Mouse (Mus musculus) T-helper 2 cell (primary cell): ENCODE measurements at regions not wholly inside any gene's neighbourhood (a gene's known extent, or its start where the extent isn't known, plus 50 kb on each side); places are given as distances from the start of the nearest gene placed in this dataset.

ENCODE experiments used
- in situ Hi-C: fragments of 300-600 bp; cut with MboI, MseI; formaldehyde crosslinking; loops from one replicate; pipeline ENCODE4 v1.15.1; 2025; ENCODE audit warnings: high pct_unique_total_duplicates

- in situ Hi-C loops: no loop called here
These were observed 289.4 kb downstream of the Tox3 start for GRCm38 (mm10) chr8:90058631-90059166.

DNA sequence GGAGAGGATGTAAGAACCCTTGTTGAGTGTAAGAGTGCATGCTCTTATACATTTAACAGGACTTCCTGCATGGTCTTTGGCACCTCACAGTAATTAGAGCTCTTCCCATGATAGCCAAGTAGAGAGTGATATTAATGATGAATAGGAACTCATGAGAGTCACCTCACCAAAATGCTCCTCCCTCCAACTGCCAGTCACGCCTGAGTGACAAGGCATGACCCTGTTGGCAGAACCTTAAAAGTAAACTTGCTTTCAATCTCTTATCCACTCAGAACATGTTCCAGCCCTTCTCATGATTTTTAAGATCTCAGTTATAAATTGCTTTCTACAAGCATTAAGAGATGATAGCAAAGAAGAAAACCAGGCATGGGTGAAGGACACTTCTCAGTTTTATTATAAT, 291.8 kb downstream of the Tox3 start:
- in situ Hi-C loops: no loop called here

DNA sequence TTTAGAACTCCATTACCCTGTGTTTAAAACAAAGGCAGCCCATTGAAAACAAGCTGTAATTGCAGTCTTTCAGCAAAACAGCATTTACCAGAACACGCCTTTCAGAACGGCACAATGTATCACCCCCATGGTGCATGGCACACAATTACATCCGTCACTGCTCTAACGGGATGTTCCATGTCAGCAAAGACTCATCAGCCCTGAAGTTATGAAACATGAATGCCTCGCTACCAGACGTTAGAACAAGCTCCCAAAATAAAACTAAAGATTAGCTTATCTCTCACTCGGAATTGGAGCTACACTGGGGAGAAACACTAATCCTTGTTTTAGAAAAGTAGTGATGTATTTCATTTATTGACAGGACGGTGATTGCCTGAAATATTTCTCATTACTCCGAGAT, 301.4 kb downstream of the Tox3 start:
- in situ Hi-C loops: no loop called here

DNA sequence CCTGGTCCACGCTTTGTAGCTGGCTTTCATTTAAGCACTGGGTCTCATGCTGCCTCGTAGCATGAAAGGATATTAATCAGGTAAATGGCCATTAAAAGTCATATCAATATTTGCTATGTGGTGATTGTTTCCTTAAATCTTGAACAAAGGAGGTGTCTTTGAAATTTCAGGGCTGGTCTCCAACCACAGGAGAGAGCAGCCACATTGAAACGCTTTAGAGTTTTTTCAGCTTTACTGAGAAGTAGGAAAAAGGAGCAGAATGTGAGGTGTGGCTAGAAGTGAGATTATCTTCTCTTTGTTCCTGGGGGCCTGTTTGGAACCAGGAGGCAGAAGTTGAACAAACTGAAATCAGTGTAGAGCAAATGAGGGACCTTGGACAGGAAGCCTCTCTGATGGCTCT, 311.7 kb downstream of the Tox3 start:
- in situ Hi-C loops: no loop called here

DNA sequence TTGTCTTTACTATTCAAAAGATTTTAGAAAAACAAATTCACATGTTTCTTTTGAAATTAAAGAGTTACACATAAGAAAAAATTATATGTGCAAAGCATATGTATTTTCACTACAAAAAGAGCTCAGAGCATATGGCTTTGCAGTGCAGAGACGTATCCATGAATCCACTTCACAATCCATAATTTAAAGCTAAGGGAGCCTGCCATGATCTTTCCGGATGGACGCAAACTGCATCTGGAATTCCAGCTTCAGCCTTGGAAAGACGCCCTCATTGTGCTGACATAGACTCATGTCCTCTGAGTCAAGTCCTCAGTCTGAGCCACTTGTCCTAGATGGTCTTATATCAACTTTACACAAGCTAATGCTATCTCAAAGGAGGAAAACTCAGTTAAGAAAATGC, 315.6 kb downstream of the Tox3 start:
- in situ Hi-C loops: no loop called here

DNA sequence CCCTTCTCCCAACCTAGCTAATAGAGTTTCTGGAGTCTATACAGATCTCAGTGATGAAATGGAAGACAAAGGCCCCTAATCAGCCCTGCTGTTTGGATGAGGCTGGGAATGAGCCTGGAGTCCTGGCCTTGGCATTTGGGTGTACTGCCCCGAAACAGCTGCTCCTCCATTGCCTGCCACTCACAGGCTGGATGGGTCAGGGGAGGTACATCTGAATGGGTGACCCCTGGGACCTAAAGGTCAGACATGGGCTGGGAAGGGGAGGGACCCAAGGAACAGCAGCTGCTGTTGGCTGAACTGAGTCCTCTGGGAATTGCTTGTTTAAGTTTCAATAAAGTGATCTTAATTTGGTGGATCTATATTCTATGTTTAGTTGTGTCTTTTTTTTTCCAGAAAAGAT, 316.9 kb downstream of the Tox3 start:
- in situ Hi-C loops: no loop called here

DNA sequence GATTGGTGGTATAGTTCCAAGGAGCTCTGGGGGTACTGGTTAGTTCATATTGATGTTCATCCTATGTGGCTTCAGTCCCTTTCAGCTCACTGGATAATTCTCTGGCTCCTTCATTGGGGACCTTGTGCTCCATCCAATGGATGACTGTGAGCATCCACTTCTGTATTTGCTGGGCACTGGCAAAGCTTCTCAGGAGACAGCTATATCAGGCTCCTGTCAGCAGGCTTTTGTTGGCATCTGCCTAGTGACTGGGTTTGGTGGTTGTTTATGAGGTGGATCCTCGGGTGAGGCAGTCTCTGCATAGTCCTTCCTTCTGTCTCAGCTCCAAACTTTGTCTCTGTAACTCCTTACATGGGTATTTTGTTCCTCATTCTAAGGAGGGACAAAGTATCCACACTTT, 330.2 kb downstream of the Tox3 start:
- in situ Hi-C loops: loop anchor here (25.0 kb wide), 1 partner anchor 1019 kb away; no protein-coding TSS in a partner anchor

DNA sequence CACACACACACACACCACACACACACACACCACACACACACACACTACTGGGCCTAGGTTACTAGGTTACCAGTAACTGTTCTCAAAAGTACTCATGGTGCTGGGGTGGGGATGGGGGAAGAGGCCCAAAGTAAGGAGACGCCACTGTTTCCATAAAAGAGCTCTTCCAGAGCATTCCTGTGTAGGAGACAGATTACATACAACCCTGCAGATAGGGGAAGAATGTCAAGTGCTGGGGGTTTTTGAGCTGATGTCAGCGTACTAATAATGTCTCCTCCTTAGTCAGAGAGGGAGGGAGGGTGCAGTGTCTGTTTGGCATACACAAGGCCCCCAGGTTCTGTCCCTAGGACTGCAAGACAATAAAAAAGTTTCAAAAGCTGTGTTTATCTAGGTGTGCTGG, 334.4 kb downstream of the Tox3 start:
- in situ Hi-C loops: loop anchor here (25.0 kb wide), 1 partner anchor 1024 kb away; no protein-coding TSS in a partner anchor

- in situ Hi-C loops: loop anchor here (25.0 kb wide), 1 partner anchor 1025 kb away; no protein-coding TSS in a partner anchor
These were observed 336.3 kb downstream of the Tox3 start for GRCm38 (mm10) chr8:90011682-90012409.

DNA sequence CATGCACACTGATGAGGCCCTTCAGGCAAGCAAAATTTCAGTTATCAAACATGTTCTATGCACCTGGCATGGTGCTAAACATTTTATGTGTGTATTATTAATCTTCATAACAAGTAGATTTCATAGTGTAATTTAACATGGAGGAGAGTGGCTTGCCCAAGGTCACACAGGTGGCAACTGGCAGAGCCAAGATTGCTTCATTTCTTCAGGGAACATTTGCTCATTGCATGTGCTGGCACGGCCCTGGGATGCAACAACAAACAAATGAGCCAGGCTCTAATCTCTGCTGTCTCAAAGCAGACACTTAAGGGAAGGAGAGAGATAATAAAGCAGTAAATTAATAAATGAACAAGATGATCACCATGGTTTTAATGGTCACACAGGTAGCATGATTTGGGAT, 338.7 kb downstream of the Tox3 start:
- in situ Hi-C loops: loop anchor here (5.0 to 25.0 kb wide), 2 partner anchors 788 to 1028 kb away; no protein-coding TSS in a partner anchor

GRCm38 (mm10) chr8:90000899-90001640, 347.1 kb downstream of the Tox3 start:
- in situ Hi-C loops: loop anchor here (25.0 kb wide), 1 partner anchor 1036 kb away; no protein-coding TSS in a partner anchor

- in situ Hi-C loops: no loop called here
These were observed 354.4 kb downstream of the Tox3 start for GRCm38 (mm10) chr8:89993743-89994142.

- in situ Hi-C loops: no loop called here
These were observed 364.3 kb downstream of the Tox3 start for GRCm38 (mm10) chr8:89983859-89984258.

GRCm38 (mm10) chr8:89982551-89982950, 365.6 kb downstream of the Tox3 start:
- in situ Hi-C loops: no loop called here

DNA sequence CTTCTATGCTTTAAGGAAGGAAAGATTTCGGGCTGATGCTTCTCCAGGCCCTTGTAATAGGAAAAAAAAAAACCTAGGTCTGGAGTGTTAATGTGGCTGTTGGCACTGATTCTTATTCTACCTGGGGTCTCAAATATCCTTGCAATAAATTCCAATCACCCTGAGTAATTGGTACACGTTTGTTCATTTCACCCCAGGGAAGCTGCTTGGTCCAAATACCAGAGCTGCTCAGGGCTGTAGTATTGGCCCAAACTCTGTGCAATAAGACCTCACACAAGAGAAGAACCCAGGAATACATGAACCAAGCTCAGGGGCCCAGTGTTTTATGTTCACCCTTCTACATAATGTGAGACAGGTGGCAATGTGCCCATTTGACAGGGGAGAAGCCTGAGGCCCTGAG, 366.8 kb downstream of the Tox3 start:
- in situ Hi-C loops: no loop called here

- in situ Hi-C loops: no loop called here
These were observed 367.7 kb downstream of the Tox3 start for GRCm38 (mm10) chr8:89980441-89980840.

DNA sequence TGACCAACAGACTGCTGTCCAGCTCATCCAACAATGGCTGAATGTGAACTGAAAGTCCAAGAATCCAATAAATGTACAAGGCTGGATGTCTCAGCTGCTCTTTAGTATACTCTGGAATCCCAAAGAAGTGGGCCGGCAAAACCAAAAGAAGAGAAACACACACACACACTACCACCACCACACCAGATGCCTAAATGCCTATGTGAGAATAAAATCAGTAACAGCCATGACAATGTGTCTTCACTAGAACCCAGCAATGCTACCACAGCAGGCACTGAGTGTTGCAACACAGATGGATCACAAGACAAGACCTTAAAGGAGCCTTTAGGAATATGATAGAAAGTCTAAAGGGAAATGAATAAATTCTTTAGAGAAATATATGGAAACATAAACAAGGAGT, 385.3 kb downstream of the Tox3 start:
- in situ Hi-C loops: no loop called here

- in situ Hi-C loops: no loop called here
These were observed 390.7 kb downstream of the Tox3 start for GRCm38 (mm10) chr8:89957486-89957885.

DNA sequence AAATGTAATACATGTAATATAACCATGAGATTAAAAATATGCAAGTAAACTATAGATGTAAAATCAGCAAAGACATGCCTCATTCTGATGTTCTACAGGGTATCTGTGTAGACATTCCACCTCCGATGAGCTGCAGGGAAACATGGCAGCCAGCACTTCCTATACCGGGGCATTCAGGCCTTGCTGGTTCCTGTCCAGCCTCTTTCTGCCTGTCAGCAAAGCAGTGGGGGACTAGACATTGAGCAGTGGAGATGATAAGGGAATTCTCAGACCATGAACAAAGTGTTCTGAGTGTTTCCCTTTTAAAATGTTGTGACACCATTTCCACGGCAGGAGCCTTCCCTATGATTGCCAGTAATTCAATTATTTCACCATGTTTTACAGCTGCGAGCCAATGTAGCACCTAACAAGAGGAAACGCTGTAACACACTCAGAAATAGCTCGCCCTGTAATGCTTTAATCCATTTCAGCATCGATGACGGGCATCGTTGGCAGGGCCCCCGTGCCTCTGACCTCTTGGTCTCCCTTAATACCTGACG, 391.6 kb downstream of the Tox3 start:
- in situ Hi-C loops: no loop called here

DNA sequence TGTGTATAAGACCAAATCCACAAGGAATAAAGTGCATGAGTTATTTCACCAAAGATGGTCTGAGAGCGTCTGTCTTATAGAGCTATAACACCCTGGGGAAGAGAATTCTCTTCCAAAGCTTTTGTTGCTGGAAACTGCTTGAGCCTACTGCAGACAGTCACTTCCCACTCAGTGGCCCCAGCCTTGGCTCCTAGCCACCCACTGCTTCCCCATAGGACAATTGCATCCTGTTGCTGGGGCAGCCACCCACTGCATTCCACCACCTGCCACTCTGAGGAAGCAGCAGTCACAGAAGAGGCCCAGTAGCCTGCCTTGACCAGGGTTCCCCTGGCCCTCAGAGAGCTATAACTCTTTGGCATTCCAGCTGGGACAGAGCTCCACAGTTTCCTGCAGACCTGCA, 409.3 kb downstream of the Tox3 start:
- in situ Hi-C loops: no loop called here

GRCm38 (mm10) chr8:89934521-89934920, 413.6 kb downstream of the Tox3 start:
- in situ Hi-C loops: no loop called here

DNA sequence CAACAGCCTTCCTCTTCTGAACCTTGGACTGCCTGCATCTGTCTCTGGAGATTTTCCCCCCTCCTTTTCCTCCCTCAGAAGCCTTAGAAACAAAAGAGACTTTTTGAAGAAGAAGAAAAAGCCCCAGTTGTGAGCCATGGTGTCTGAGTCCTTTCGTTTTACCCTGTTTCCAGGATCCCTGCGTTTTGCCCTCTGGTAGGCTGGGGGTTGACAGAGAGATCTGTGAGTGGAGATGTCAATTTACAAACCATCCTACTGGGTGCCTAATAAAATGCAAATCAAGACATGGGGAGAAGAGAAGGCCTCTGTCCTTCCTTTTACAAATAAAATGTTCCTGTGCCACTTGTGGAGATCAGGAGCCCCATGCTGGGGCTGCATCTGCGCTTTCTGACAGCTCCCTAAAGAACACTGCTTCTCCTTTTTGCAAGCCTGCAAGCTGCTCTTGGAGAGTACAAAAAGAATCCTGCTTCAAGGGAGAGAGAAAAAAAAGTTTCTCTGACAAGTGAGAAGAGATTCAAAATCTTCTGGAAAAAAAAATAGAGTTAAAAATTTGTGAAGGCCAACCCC, 421.4 kb downstream of the Tox3 start:
- in situ Hi-C loops: no loop called here
